Mouse (Mus musculus) midbrain, embryonic 16.5 days (tissue): ENCODE results near the gene Ace2. TPM values are rescaled to one million over a fixed set of nuclear protein-coding genes. Genes with fewer than 3 reads are reported as not detected.

Experiments
- ATAC-seq: fragments of 200-750 bp; cut with Nextera tagmentation; 2 replicates; pipeline ENCODE4 v1.8.0; 2017; ENCODE audit warnings: moderate TSS enrichment
- H3K27ac ChIP-seq: fragments of 300-500 bp; sonication (generic); 2 replicates; pipeline ENCODE4 v1.5.1; 2014; ENCODE audit warnings: mild to moderate bottlenecking, low read length, mixed read lengths
- H3K27me3 ChIP-seq: fragments of 300-500 bp; sonication (generic); 2 replicates; pipeline ENCODE4 v1.6.1; 2014; ENCODE audit warnings: low read depth, low read length, mixed read lengths; ENCODE audit not compliant: control insufficient read depth, insufficient read depth
- H3K36me3 ChIP-seq: fragments of 300-500 bp; sonication (generic); 2 replicates; pipeline ENCODE4 v1.6.1; 2014; ENCODE audit warnings: mild to moderate bottlenecking, low read length, moderate library complexity, mixed read lengths; ENCODE audit not compliant: control insufficient read depth, insufficient read depth
- H3K4me1 ChIP-seq: fragments of 300-500 bp; sonication (generic); 2 replicates; pipeline ENCODE4 v1.6.1; 2014; ENCODE audit warnings: mild to moderate bottlenecking, low read length, mixed read lengths; ENCODE audit not compliant: control insufficient read depth, insufficient read depth
- H3K4me2 ChIP-seq: fragments of 300-500 bp; sonication (generic); 2 replicates; pipeline ENCODE4 v1.6.1; 2014; ENCODE audit warnings: mild to moderate bottlenecking, low read length, mixed read lengths
- H3K4me3 ChIP-seq: fragments of 300-500 bp; sonication (generic); 2 replicates; pipeline ENCODE4 v1.5.1; 2014; ENCODE audit warnings: low read depth, mild to moderate bottlenecking, low read length, moderate library complexity, mixed read lengths
- H3K9ac ChIP-seq: fragments of 300-500 bp; sonication (generic); 2 replicates; pipeline ENCODE4 v1.6.1; 2014; ENCODE audit warnings: low read depth, low read length, mixed read lengths
- H3K9me3 ChIP-seq: fragments of 300-500 bp; sonication (generic); replicated peaks from 2 replicates; pipeline ENCODE4 v1.6.1; 2014; ENCODE audit warnings: mild to moderate bottlenecking, low read length, mixed read lengths; ENCODE audit not compliant: control insufficient read depth, poor library complexity, severe bottlenecking
- WGBS: fragments of 180-500 bp; shearing (Covaris S2); extraction: QIAGEN DNeasy Blood & Tissue Kit; methylation state at CpG from one replicate; pipeline ENCODE4 v1.1.7; 2014; 5-methylcytosine and 5-hydroxymethylcytosine counted together
- polyA plus RNA-seq: library from polyadenylated mRNA; unstranded; fragments of >200 nt; fragmentation: Nextera tagmentation; extraction: Ambion mirVana; gene quantifications from 2 replicates; pipeline ENCODE4 v1.2.1, GENCODE M21; 2015

Ace2 gene
- polyA plus RNA-seq, 1 experiment from 2014 or later = 0.15 TPM

DNA sequence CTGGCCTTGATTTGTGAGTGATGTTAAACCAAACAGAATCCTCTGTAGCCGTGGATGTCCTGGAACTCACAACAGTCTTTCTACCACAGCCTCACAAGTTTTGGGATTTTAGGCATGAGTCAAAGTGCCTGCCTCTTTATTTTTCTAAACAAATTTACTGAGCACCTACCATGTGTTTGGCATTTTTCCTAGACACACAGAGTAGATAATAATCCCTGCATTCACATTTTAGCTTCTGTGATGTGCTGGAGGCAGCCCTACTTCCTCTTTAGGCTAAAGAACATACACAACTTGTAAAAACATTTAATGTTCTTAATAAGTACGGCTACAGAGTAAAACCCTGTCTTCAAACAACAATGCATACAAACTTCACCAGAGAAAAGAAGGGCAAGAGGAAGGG, 31.9 kb downstream of the Ace2 start:
- no peak overlapping the region for H3K9ac ChIP-seq
- WGBS = 87% methylated on average over 2 of the region's 2 CpGs
- no peaks in the 10 kb centered on the region for H3K36me3 ChIP-seq
- H3K9me3 ChIP-seq = no peaks in the 10 kb centered on the region
- no peak overlapping the region for H3K4me3 ChIP-seq
- no peak overlapping the region for H3K4me2 ChIP-seq
- H3K27ac ChIP-seq = no peak overlapping the region
- ATAC-seq = no peak
- no peaks in the 10 kb centered on the region for H3K4me1 ChIP-seq
- peaks cover 3% of the 10 kb centered on the region for H3K27me3 ChIP-seq

DNA sequence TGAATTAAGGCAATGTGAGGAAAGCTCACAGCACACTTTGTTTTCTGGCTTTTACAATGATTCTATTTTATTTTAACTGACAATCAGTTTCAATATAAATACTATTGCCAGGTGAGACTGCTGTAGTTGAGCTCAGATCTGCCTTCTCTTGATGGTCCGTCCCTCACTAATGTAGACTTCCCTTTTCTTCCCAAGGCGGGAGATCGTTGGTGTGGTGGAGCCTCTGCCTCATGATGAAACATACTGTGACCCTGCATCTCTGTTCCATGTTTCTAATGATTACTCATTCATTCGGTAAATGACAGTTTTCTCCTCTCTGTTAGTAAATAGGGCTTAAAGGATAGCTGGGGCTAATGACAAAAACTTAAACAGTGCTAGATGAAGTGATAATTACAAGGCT, 34.7 kb downstream of the Ace2 start:
- H3K27me3 ChIP-seq = peaks cover 3% of the 10 kb centered on the region
- H3K36me3 ChIP-seq = no peaks in the 10 kb centered on the region
- WGBS = 91% methylated on average over 4 of the region's 4 CpGs
- no peak overlapping the region for H3K27ac ChIP-seq
- no peaks in the 10 kb centered on the region for H3K9me3 ChIP-seq
- H3K4me3 ChIP-seq = no peak overlapping the region
- H3K9ac ChIP-seq = no peak overlapping the region
- no peak overlapping the region for H3K4me2 ChIP-seq
- ATAC-seq = no peak
- no peaks in the 10 kb centered on the region for H3K4me1 ChIP-seq

DNA sequence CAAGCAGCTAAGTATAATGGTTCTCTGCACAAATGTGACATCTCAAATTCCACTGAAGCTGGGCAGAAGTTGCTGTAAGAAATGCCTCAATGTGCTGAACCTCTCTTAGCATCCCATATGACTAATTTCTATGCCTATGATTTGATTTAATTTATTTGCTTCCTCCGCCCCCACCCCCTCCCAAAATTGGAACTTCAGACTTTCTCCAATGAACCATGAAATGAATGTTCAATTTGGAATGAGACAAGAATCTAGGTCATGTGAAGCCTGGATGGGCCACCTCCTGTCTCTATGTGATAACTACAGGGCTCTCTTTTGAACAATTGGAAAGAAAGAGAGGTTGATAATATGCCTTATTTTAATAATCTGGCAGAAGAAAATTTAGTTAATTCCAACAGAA, 36.2 kb downstream of the Ace2 start:
- Histone ChIP-seq H3K9ac (no peak overlapping the region), H3K4me2 (no peak overlapping the region), H3K27ac (no peak overlapping the region), H3K36me3 (no peaks in the 10 kb centered on the region), H3K27me3 (no peaks in the 10 kb centered on the region; the same call in 1 of the 2 replicates), H3K9me3 (no peaks in the 10 kb centered on the region), H3K4me3 (no peak overlapping the region), H3K4me1 (no peaks in the 10 kb centered on the region)
- WGBS = 83% methylated on average over 1 of the region's 1 CpGs
- ATAC-seq = no peak

DNA sequence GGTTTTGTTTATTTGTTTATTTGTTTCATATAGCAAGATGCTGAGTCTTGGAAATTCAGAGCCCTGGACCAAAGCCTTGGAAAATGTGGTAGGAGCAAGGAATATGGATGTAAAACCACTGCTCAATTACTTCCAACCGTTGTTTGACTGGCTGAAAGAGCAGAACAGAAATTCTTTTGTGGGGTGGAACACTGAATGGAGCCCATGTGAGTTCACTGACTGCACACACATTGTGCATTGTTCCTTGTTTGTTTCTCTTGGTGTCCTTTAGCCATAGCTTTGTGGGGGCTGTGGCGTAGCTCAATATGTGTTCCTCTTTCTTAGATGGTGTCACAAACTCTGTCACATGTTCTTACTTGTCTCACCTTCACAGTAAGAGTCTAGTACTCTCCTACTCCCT, 36.6 kb downstream of the Ace2 start:
- no peak overlapping the region for H3K4me3 ChIP-seq
- no peaks in the 10 kb centered on the region for H3K9me3 ChIP-seq
- H3K4me1 ChIP-seq = no peaks in the 10 kb centered on the region
- no peaks in the 10 kb centered on the region for H3K36me3 ChIP-seq
- H3K4me2 ChIP-seq = no peak overlapping the region
- H3K27me3 ChIP-seq = no peaks in the 10 kb centered on the region; the same call in 1 of the 2 replicates
- H3K9ac ChIP-seq = no peak overlapping the region
- no peak overlapping the region for H3K27ac ChIP-seq
- ATAC-seq = no peak
- WGBS = 77% methylated on average over 2 of the region's 2 CpGs

DNA sequence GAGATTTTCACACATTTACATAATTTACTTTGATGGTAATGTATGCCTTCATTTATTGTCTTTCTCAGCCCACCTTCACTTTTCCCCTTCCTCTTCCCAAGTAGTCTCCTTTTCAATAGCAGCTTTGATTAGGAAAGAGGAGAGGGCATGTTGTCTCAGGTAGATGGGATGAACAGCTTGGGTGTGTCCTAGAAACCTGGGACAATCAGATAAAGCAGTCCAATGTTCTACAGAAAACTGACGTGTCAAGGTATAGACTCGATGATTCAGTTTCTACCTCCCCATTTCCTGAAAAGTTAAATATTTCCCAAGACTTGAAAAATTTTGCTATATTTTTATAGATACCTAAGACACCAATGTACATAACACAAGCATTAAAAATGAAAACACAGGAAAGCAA, 39.7 kb downstream of the Ace2 start:
- Histone ChIP-seq H3K36me3 (no peaks in the 10 kb centered on the region), H3K4me1 (no peaks in the 10 kb centered on the region), H3K9ac (no peak overlapping the region), H3K4me2 (no peak overlapping the region), H3K9me3 (no peaks in the 10 kb centered on the region), H3K27me3 (no peaks in the 10 kb centered on the region), H3K4me3 (no peak overlapping the region), H3K27ac (no peak overlapping the region)
- WGBS = 87% methylated on average over 2 of the region's 2 CpGs
- ATAC-seq = no peak

DNA sequence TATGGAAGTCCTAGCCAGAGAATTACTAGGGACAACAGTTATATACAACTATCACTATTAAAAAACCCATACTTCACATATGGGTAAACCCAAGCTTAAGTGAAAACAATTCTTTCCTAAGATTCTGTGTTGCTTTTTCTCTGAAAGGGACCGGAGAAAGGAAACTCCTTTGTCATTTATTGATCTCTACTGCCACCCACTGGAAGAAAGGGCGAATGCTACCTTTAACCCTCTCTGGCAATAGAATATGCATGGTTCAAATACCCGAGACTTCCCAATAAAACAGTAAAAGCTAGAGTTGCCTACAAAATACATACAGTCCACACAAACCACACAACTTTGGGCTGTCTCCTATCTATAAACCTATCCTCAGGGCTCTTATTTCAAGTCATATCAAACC, 40.6 kb downstream of the Ace2 start:
- no peak overlapping the region for H3K4me2 ChIP-seq
- no peaks in the 10 kb centered on the region for H3K4me1 ChIP-seq
- whole genome bisulfite sequencing = 8% methylated on average over 3 of the region's 3 CpGs
- H3K36me3 ChIP-seq = no peaks in the 10 kb centered on the region
- no peak overlapping the region for H3K27ac ChIP-seq
- H3K4me3 ChIP-seq = no peak overlapping the region
- no peaks in the 10 kb centered on the region for H3K9me3 ChIP-seq
- no peak overlapping the region for H3K9ac ChIP-seq
- no peaks in the 10 kb centered on the region for H3K27me3 ChIP-seq
- no peak for ATAC-seq

DNA sequence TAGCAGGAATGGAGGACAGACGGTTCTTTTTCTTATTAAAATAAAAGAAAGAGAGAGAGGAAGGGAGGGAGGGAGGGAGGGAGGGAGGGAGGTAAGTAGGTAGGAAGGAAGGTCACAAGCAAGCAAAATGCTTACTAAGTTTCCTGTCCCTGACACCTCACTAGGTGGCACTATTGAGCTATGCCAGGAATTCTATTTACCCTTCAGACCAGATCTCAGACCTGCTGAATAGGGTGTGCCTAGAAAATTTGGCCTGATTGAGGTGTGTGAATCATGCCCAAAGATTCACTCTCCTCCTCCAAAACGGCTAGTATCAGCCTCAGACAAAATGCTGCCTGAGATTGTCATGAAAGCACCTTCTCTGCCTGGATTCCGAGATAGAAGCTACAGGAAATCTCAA, 44.7 kb downstream of the Ace2 start:
- Histone ChIP-seq H3K27me3 (no peaks in the 10 kb centered on the region), H3K4me1 (no peaks in the 10 kb centered on the region), H3K4me3 (no peak overlapping the region), H3K27ac (no peak overlapping the region), H3K36me3 (no peaks in the 10 kb centered on the region), H3K9me3 (no peaks in the 10 kb centered on the region), H3K9ac (no peak overlapping the region), H3K4me2 (no peak overlapping the region)
- ATAC-seq = peak; percentile 48; the same call in 1 of the 2 replicates
- 39% methylated on average over 3 of the region's 3 CpGs for WGBS

DNA sequence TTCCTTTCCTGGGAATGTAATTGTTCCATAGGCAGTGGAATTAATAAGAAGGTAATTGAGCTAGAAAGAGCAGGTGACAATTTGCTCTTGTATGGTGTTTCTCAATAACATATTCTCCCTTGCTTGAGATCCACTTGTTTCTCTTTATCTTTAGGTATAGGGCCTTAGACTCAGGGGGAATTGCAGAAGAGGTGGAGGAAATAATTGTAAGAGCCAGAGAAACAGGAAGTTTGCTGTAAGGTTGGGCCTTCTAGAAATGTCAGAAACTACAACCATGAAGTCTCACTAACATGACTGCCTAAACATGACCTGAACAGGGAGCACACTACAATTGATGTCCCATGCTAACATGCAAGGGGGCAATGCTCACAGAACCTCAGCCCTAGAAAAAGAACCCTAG, 50.7 kb downstream of the Ace2 start:
- Histone ChIP-seq H3K27ac (no peak overlapping the region), H3K27me3 (no peaks in the 10 kb centered on the region), H3K9ac (no peak overlapping the region), H3K4me1 (no peaks in the 10 kb centered on the region), H3K9me3 (no peaks in the 10 kb centered on the region), H3K36me3 (no peaks in the 10 kb centered on the region), H3K4me3 (no peak overlapping the region), H3K4me2 (no peak overlapping the region)
- ATAC-seq = no peak

DNA sequence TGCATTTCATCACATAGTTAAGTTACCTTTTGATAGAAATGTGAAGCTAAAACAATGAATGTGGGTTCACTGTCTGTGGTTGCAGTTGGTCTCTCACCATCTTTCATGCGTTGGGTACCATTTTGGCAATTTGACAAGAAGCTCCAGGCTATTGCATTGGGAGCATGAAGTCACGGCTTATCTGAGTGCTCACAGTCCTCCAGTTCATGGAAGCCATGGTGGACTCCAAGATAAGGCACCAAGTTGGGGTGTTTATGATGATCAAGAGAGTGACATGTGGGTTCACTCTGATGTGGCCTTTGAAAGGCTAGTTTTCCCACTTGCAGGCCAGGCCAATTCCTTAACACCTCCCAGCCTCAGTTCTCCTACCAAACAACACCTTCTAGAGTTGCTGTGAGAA, 58.5 kb downstream of the Ace2 start:
- H3K4me2 ChIP-seq = no peak overlapping the region
- no peaks in the 10 kb centered on the region for H3K27me3 ChIP-seq
- H3K9ac ChIP-seq = no peak overlapping the region
- H3K27ac ChIP-seq = no peak overlapping the region
- H3K4me3 ChIP-seq = no peak overlapping the region
- WGBS = 93% methylated on average over 2 of the region's 2 CpGs
- H3K4me1 ChIP-seq = no peaks in the 10 kb centered on the region
- no peaks in the 10 kb centered on the region for H3K9me3 ChIP-seq
- no peak for ATAC-seq
- H3K36me3 ChIP-seq = no peaks in the 10 kb centered on the region

DNA sequence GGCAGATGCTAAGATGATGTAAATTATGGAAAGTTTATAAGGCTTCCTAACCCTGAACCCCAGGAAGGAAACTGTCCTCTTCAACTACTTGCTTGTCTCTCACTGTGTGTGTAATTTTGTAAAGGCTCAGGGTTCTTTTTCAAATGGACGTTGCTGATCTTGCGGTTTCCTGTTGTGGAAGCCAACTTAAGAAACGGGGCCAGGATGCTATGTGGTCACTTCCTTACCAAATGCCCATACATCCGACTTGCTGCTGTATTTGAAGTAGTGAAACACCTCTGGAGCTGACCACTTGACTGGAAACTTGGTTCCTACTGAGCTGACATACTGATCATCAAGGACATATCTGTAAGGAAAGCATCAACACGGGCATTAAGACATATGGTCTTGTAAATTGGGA, 61.4 kb downstream of the Ace2 start:
- 80% methylated on average over 5 of the region's 5 CpGs for WGBS

More for the DNA sequence above, 61.4 kb downstream of the Ace2 start:
- H3K27ac ChIP-seq = no peak overlapping the region
- H3K4me2 ChIP-seq = no peak overlapping the region
- no peaks in the 10 kb centered on the region for H3K4me1 ChIP-seq
- H3K36me3 ChIP-seq = no peaks in the 10 kb centered on the region
- no peaks in the 10 kb centered on the region for H3K9me3 ChIP-seq
- H3K27me3 ChIP-seq = no peaks in the 10 kb centered on the region
- H3K9ac ChIP-seq = no peak overlapping the region
- no peak overlapping the region for H3K4me3 ChIP-seq
- no peak for ATAC-seq
